Mouse (Mus musculus): Measurements from ENCODE around the gene Lrr1. TPM values are rescaled to one million over a fixed set of nuclear protein-coding genes. Genes with fewer than 3 reads are reported as not detected.

Gene Lrr1
- total RNA-seq, 2 experiments from 2014 or later: 1.5 to 3.8 TPM

Small RNAs within 50 kb of the gene (microRNA-seq; reads per million reads assigned to microRNA genes)
- gene Gm47287: not detected
- gene Gm47295: not detected

Other genes with a start within 250 kb of the Lrr1 start
- gene Rps29, start 9.6 kb upstream of the Lrr1 start, total RNA-seq (2021): 1,000 to 10,000 TPM; 1,550 to 1,635 TPM
- gene Rpl36al, start 15.3 kb downstream of the Lrr1 start, total RNA-seq (2021): 100 to 1,000 TPM; 310 to 322 TPM
- 10 to 100 TPM; 34.3 to 35.4 TPM for gene Mgat2, start 15.3 kb downstream of the Lrr1 start, total RNA-seq (2021)
- 1 to 10 TPM; 5.2 to 6.2 TPM for gene Gm49383, start 28.3 kb downstream of the Lrr1 start, total RNA-seq (2021)
- gene Dnaaf2, start 29.6 kb downstream of the Lrr1 start, total RNA-seq (2021): 1 to 10 TPM; 1.4 to 1.7 TPM
- gene Gm49384, start 35.5 kb downstream of the Lrr1 start, total RNA-seq (2021): 1 to 10 TPM; 5.3 to 6.2 TPM
- 1 to 10 TPM; 6.1 to 6.9 TPM for gene Pole2, start 59.4 kb downstream of the Lrr1 start, total RNA-seq (2021)
- gene Klhdc1, start 72.4 kb downstream of the Lrr1 start, total RNA-seq (2021): 1 to 10 TPM; 7.1 to 8.7 TPM
- 10 to 100 TPM; 72.3 to 74.8 TPM for gene Klhdc2, start 127.9 kb downstream of the Lrr1 start, total RNA-seq (2021)
- gene Nemf, start 188.4 kb downstream of the Lrr1 start, total RNA-seq (2021): 10 to 100 TPM; 30.0 to 33.5 TPM
- 10 to 100 TPM; 72.6 to 77.6 TPM for gene Arf6, start 203.3 kb downstream of the Lrr1 start, total RNA-seq (2021)
- gene Gm9887, start 203.6 kb downstream of the Lrr1 start, total RNA-seq (2021): under 1 TPM in 1 of 2 experiments, not detected in 1; 0.81 TPM

Data from gastrocnemius, postnatal 4 days (tissue).